Mouse (Mus musculus) lung, postnatal 25 days (tissue): ENCODE results near the gene Aldh3b2.
A peak's percentile ranks its signal among the peaks of the same experiment; 100 is the strongest.
"Not testable (repeated sequence)": the region's sequence is repeated elsewhere in the genome, so short reads cannot be mapped to it uniquely, and the experiment has no call there.

Source experiments
- DNase-seq: peaks from one replicate; pipeline ENCODE4 v3.0.0; 2022; ENCODE audit warnings: low spot score

Aldh3b2 gene

GRCm38 (mm10) chr19:3947813-3948212, 24.3 kb upstream of the Aldh3b2 start:
- DNase-seq, result no peak

- DNase-seq, result no peak
Measured at GRCm38 (mm10) chr19:3948546-3948945, 23.6 kb upstream of the Aldh3b2 start.

GRCm38 (mm10) chr19:3950331-3950730, 21.8 kb upstream of the Aldh3b2 start:
- no peak for DNase-seq

GRCm38 (mm10) chr19:3951461-3951860, 20.7 kb upstream of the Aldh3b2 start:
- no peak for DNase-seq

GRCm38 (mm10) chr19:3952099-3952498, 20.0 kb upstream of the Aldh3b2 start:
- no peak for DNase-seq

- no peak for DNase-seq
Measured at GRCm38 (mm10) chr19:3955033-3955432, 17.1 kb upstream of the Aldh3b2 start.

- DNase-seq, result no peak
Measured at GRCm38 (mm10) chr19:3955804-3956203, 16.3 kb upstream of the Aldh3b2 start.

GRCm38 (mm10) chr19:3957296-3958036, 14.7 kb upstream of the Aldh3b2 start:
- DNase-seq, result not testable (repeated sequence)

GRCm38 (mm10) chr19:3958470-3958869, 13.7 kb upstream of the Aldh3b2 start, which contains the start of gene Aldh3b3:
Gene Aldh3b3, plus strand, starts transcription at chr19:3958645.
- no peak for DNase-seq

GRCm38 (mm10) chr19:3959030-3959429, 13.1 kb upstream of the Aldh3b2 start:
- DNase-seq, result no peak

GRCm38 (mm10) chr19:3960211-3960610, 11.9 kb upstream of the Aldh3b2 start:
- no peak for DNase-seq

GRCm38 (mm10) chr19:3961805-3962204, 10.3 kb upstream of the Aldh3b2 start:
- DNase-seq, result not testable (repeated sequence)

- no peak for DNase-seq
Measured at GRCm38 (mm10) chr19:3962469-3962868, 9.7 kb upstream of the Aldh3b2 start.

GRCm38 (mm10) chr19:3964030-3964429, 8.1 kb upstream of the Aldh3b2 start:
- DNase-seq, result no peak

GRCm38 (mm10) chr19:3966330-3967075, 5.6 kb upstream of the Aldh3b2 start:
- no peak for DNase-seq

GRCm38 (mm10) chr19:3967258-3967657, 4.9 kb upstream of the Aldh3b2 start:
- no peak for DNase-seq

GRCm38 (mm10) chr19:3974608-3975007, 2.5 kb downstream of the Aldh3b2 start:
- not testable (repeated sequence) for DNase-seq

GRCm38 (mm10) chr19:3975866-3976265, 3.7 kb downstream of the Aldh3b2 start:
- DNase-seq, result no peak

GRCm38 (mm10) chr19:3980309-3980708, 8.2 kb downstream of the Aldh3b2 start:
- DNase-seq, result peak; percentile 86

- no peak for DNase-seq
Measured at GRCm38 (mm10) chr19:3980917-3981316, 8.8 kb downstream of the Aldh3b2 start.

GRCm38 (mm10) chr19:3983527-3984200, 11.5 kb downstream of the Aldh3b2 start:
- no peak for DNase-seq

GRCm38 (mm10) chr19:3985261-3985681, 13.1 kb downstream of the Aldh3b2 start:
- DNase-seq, result peak; percentile 43

- DNase-seq, result peak; percentile 87
Measured at GRCm38 (mm10) chr19:3986334-3986733, 14.2 kb downstream of the Aldh3b2 start, which contains the start of gene Acy3. Gene Acy3, plus strand, starts transcription at chr19:3986570.
